Mouse (Mus musculus): Measurements from ENCODE around the gene Rcor3.

The Rcor3 gene

DNA sequence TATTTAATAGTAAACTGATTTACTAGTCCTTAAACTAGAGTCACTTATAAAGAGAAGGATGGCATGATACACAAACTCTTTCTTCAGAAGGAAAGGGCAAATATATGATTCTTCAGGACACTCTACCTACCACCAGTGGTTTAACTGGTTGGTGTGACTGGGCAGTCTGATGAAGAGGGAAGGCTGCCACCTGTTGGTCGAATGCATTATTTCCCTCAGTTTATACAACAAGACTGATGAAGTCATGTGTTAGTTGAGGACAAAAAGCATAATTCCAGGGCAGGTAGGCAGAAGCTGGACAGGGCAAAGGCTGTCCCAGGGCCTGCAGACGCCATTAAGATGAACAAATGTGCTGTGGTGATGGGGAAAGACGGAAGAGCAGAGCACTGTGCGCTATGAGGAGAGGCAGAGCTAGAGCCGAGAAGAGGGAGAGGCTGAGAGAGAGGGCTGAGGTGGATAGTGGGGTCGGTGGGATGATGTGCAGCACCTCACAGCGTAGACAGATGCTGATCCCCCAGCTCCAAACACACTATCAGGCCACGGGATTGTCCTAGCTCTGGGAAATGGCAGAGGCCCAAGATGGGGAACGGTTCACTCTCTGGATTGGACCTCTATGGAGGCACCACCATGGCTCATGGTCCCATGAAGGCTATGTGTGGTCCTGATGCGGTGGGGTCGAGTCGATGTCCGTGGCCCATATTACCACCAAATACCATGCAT is 43.3 kb downstream of the Rcor3 start:
- peak in 1 of 2 experiments; percentile 59 for DNase-seq (ENCODE audit: low spot score in 2 of 2)

- DNase-seq (ENCODE audit: low spot score in 2 of 2), result peak; percentile 79 to 88
Observed at GRCm38 (mm10) chr1:192092879-192093660, 44.8 kb downstream of the Rcor3 start.

GRCm38 (mm10) chr1:192091806-192092772 is 45.8 kb downstream of the Rcor3 start, which contains the start of gene Traf5:
Gene Traf5 (minus strand): TSS chr1:192092559.
- DNase-seq (ENCODE audit: low spot score in 2 of 2), result peak; percentile 87 to 93

DNA sequence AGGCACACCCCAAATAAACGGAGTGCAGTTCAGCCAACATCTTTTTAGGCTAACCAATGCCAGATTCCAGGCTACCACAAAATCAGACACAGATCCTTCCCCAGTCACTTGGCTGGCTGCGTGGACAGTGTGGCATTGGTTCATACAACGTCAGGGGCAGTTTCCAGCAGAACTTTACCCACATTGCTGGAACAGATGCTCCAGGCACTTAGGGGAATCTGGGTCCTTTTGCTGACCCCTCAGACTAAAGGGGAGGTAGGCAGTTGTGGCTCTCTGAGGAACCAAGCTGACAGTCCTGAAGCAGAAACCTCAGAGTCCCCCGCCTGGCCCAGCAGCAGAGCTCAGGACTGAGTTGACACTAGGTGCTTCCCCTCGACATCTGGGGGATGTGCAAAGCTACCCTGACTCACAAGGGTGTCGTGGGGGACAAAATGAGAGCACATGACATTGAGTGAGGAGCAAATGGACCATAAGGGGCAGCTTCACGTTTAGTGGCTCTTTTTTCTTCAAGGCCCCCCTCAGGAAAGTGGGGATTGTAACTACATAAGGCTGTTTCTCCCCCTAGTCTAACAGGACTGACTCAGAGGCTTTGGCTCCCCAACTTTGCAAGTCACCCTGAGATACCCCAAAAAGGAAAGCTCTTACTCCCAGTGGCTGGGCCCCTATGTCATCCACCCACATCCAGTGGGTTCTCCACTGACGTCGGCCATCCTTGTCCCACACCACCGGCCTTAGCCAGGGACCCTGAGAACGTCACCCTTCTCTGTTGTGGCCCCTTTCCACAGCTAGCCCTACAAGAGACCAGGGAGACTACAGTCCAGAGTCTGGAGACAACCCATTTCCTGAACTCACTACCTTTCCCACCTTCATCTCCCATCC is 46.9 kb downstream of the Rcor3 start:
- no peak for DNase-seq (ENCODE audit: low spot score in 2 of 2)

DNA sequence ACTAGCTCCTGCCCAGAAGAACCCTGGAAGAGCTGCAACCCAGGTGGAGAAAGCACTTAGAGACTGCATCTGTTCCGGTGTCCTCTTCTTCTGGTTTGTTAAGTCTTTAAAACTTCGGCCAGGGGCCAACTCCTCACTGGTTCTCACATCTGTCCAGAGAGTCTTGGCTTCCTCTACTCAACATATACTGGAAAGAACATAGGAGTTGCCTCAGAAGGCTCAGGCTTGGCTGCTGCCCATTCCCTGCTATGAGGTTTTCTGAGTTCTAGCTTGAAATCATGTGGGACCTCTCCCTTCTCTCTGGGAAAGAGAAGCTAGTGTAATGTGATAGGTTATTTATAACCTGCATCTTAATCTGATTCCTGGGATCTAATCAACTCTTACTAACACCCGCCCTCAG is 47.6 kb downstream of the Rcor3 start:
- no peak for DNase-seq (ENCODE audit: low spot score in 2 of 2)

- DNase-seq (ENCODE audit: low spot score in 2 of 2), result no peak
Observed at GRCm38 (mm10) chr1:192089208-192090166, 48.4 kb downstream of the Rcor3 start.

GRCm38 (mm10) chr1:192088011-192088410 is 49.9 kb downstream of the Rcor3 start:
- no peak for DNase-seq (ENCODE audit: low spot score in 2 of 2)

- no peak for DNase-seq (ENCODE audit: low spot score in 2 of 2)
Observed at GRCm38 (mm10) chr1:192087098-192087497, 50.8 kb downstream of the Rcor3 start.

DNA sequence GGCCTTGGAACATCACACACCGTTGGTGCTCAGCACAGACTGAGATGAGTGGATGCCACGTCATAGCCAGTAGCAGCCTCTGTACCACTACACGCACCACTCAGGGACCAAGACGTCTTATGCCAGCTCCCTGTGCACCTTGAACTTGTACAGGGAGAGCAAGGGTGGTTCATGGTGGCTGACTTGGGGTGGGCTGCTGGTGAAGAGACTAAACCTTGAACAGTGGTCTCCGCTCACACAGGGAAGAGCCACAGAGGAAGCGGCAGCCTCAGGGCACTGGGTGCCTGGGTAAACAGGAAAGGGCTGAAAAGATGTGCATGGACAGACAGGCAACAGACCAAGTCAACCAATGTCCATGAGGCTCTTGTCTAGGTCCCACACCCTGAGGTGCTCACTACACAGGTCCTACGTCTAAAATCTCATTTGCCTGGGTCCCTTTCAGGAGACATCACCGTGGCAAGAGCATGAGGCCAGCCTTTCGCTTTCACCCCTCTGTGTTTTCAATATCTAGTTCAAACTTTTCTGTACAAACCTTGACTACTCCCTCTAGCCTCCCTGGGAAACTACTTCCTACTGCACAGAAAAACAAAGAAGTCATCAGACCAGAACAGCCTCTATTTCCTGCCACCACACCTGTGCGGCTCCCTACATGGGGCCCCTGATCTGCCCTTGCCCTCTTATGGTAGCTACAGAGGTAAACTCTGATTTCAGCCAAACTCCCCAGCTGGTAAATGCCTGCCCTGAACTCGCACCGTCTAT is 51.4 kb downstream of the Rcor3 start:
- DNase-seq (ENCODE audit: low spot score in 2 of 2), result no peak

- DNase-seq (ENCODE audit: low spot score in 2 of 2), result no peak
Observed at GRCm38 (mm10) chr1:192085218-192085617, 52.6 kb downstream of the Rcor3 start.

DNA sequence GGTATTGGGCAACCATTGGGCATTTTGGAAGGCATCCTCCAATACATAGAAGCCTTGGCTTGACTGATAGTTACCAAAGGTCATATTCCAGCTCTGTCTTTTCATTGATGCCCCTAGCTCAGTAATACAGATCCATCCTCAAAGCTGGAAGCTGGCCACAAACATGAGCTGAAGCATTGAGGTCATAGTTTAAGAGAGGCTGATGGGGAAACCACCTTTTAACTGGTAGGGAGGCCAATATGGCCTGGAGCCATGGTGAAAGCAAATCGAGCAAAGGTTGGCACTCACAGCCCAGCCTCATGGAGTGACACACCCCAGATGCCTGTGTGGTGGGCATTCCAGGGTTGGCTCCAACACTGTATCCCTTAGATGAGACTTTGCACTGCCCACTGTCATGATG is 55.2 kb downstream of the Rcor3 start:
- DNase-seq (ENCODE audit: low spot score in 2 of 2), result no peak

DNA sequence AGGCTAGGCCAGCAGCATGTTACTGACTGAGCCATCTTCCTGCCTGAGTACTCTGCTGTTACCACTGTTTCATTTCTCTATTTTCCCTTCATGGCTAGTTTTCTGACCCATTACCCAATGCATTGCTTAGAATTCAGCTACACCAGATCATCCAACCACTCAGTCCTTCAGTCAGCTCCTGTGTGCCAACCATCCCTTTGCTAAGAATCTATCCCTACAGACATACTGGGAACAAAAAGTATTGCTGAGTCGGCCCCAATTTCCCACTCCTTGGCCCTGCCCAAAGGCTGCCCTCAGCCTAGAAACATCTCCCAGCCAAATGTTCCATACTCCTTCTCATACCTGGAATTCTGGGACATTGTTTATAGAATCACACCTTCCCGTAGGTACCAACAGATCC is 56.7 kb downstream of the Rcor3 start:
- DNase-seq (ENCODE audit: low spot score in 2 of 2), result no peak

- no peak for DNase-seq (ENCODE audit: low spot score in 2 of 2)
Observed at GRCm38 (mm10) chr1:192079121-192079520, 58.7 kb downstream of the Rcor3 start.

DNA sequence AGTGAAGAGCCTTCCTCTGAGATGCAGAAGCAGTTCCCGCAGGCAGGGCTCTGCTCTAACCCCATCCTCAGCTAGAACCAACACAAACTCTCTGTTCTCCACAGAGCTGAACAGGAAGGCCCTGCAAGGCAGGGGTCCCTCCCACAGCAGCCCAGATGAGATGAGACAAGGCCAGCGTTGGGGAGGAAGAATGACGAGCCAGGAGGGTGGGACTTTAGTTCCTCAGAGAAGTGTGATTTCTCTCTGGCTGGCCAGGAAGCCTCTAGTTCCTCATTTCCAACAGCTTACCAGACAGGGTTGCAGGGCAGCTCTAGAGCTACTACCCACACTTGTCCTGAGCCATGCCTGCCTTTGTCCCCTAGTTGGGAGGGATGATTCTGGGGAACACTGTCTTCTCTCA is 59.5 kb downstream of the Rcor3 start:
- no peak for DNase-seq (ENCODE audit: low spot score in 2 of 2)

DNA sequence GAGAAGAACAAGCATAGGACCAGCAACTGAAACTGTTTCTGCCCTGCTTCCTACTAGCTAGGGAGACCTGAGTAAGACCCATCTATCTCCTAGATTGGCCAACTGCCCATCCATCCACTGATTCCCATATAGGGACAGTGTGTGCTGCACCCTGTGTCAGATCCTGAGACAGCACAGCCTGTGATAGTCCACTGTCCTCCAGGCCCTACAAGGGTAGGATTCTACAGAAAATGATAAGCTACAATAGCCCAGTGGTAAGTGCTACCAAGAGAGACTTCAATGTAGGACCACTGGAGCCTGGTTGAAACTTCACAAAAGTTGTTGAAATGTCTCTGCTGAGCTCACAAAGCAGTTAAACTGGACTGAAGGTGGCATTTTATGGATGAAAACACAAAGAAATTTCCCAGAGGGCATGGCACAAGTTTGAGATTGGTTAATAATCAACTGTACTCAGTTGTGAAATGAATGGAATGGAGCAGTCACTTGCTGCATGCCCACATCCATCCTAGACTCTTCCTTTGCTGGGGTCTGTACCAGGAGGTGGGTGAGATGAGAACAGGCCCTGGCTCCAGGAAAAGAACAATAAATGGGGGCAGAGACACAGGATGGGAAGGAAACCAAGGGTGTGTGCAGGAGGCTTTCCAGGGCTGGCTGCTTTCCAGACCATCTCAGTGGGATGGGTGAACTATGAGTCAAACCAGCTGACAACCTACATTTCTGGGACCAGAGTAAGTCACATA is 60.9 kb downstream of the Rcor3 start:
- DNase-seq (ENCODE audit: low spot score in 2 of 2), result no peak

- DNase-seq (ENCODE audit: low spot score in 2 of 2), result no peak
Observed at GRCm38 (mm10) chr1:192076101-192076500, 61.8 kb downstream of the Rcor3 start.

DNA sequence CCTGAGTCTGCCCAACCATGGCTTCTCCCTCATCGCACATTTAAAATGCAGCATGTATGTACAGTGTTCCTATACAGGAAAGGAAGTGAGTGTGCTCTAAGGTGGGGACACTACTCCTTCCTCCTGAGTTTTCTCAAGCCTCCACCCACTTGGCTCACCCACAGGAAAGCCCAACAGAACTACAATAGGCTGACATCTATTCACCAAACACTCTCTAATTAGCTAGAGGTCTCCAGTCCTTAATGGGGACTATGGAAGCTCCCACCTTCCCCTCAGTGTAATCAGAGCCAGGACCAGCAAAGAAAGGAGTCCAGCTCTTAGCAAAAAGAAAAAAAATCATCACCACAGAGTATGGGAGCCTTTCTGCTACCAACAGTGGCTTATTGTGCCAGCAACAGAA is 63.0 kb downstream of the Rcor3 start:
- no peak for DNase-seq (ENCODE audit: low spot score in 2 of 2)

DNA sequence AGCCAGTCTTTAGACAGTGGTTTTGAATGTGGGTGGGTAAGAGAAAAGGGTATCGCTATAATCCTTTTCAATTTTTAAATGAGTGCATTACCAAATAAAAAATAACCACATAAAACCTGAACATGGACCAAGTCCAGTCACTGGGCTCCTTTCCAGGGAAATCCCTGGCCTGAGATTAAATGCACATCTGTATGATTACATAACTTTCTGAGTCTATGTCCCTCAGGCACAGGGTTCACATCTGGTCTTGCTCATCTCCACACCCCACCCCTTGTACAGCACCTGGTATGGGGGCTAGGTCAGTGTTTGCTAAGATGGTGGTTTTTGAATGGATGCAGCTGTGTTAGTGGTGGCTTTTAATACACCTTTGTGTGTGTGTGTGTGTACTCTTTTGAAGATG is 65.4 kb downstream of the Rcor3 start:
- no peak for DNase-seq (ENCODE audit: low spot score in 2 of 2)

Measured in frontal cortex, postnatal 14 days (tissue).